In genomic region chr4:122868041-122868440, GRCm38 (mm10) we compare ENCODE assay signal across 14 mouse cellular contexts.
"Had no signal": no experiment of that assay in that cellular context is flagged by ENCODE, and none has a peak within 500 bp of the region (broad histone marks: within the 10 kb centered on the region; RNA-seq: fewer than 3 reads in every experiment).

No protein-coding gene starts in this region.

- H3K4me1 ChIP-seq: limb, embryonic 15.5 days; midbrain, embryonic 12.5 days; neural tube, embryonic 13.5 days had no signal

- H3K27me3 ChIP-seq: limb, embryonic 15.5 days; liver, embryonic 12.5 days; megakaryocyte, embryonic 14.5 days; midbrain, embryonic 12.5 days; neural tube, embryonic 13.5 days had no signal

- H3K4me2 ChIP-seq: limb, embryonic 15.5 days; liver, embryonic 12.5 days; lung, embryonic 14.5 days; midbrain, embryonic 12.5 days; neural tube, embryonic 13.5 days had no signal

- DNase-seq: kidney, adult 9 months; kidney, postnatal 36 days; lung, embryonic 14.5 days; lung, postnatal 10 days; lung, postnatal 4 days; right cerebral cortex, postnatal 14 days; thymus, postnatal 4 days had no signal

- H3K4me3 ChIP-seq: limb, embryonic 15.5 days; liver, embryonic 12.5 days; midbrain, embryonic 12.5 days; neural tube, embryonic 13.5 days had no signal

- H3K9me3 ChIP-seq: limb, embryonic 15.5 days; liver, embryonic 12.5 days; megakaryocyte, embryonic 14.5 days; midbrain, embryonic 12.5 days; neural tube, embryonic 13.5 days had no signal

- ATAC-seq: liver, embryonic 12.5 days; midbrain, embryonic 16.5 days had no signal

- H3K27ac ChIP-seq: kidney, postnatal 0 days; limb, embryonic 15.5 days; liver, embryonic 12.5 days; midbrain, embryonic 12.5 days; neural tube, embryonic 13.5 days had no signal

- H3K9ac ChIP-seq: limb, embryonic 15.5 days; liver, embryonic 12.5 days; lung, embryonic 14.5 days; midbrain, embryonic 12.5 days; neural tube, embryonic 13.5 days had no signal
